Mouse (Mus musculus) heart, adult 2 months (tissue): ENCODE data around the gene Akap6.

Experiments used
- CTCF ChIP-seq: fragments of 200-600 bp; IDR thresholded peaks from 2 replicates; pipeline ENCODE4 v1.8.1; 2022; ENCODE audit warnings: antibody characterized with exemption, mild to moderate bottlenecking, moderate library complexity
- EP300 ChIP-seq: fragments of 200-500 bp; IDR thresholded peaks from 2 replicates; pipeline ENCODE4 v1.6.1; 2011; ENCODE audit warnings: low read depth, low read length, control low read depth; ENCODE audit not compliant: insufficient read depth
- POLR2A ChIP-seq: fragments of 200-500 bp; IDR thresholded peaks from 2 replicates; pipeline ENCODE4 v1.6.1; 2011; ENCODE audit warnings: mild to moderate bottlenecking, low read depth, low read length, control low read depth; ENCODE audit not compliant: insufficient read depth

DNA sequence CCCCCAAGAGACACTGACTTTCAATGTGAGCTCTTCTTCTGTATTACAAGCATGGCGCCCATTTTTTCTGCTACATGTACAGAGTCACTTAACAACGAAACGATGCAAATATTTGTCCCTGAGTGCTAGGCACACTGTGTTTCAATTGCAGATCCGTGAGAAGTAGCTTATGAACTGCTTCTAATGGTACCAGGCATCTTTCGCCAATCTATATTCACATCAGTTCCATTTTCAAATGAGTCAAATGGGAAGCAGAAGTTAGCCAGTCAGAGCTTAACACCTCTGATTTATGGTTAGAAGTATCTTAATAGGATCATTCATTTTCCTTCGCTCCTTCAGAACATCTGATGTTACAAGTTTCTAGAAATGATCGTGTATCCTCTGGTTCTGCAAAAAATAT lies 492.3 kb downstream of the Akap6 start:
- TF ChIP-seq CTCF (no peak), POLR2A (no peak), EP300 (no peak)
